Mouse (Mus musculus): ENCODE data around the gene Mypn. TPM values are rescaled to one million over a fixed set of nuclear protein-coding genes. Genes with fewer than 3 reads are reported as not detected.

The Mypn gene
- total RNA-seq, 2 experiments from 2014 or later, result not detected

DNA sequence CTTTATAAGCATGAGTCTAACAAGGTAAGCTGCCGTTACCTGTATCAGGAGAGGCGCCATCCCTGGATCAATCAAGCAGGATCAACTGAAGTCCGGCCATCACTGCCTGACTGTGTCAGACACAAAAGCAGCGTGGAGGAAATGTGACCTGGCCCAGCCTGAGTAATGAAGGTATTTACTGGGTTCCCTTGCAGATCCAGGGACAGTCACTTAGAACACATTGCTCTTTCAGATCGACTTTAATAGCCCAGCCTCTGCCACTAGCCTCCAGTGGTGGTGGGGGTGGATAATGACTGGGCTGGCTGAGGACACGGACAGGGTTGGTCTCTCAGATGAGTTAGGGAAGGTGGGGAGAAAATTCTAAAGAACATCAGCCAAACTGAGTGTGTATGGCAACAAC lies 5.1 kb upstream of the Mypn start:
- no peak for ATAC-seq (replicated peaks; ENCODE audit: low FRiP score, low TSS enrichment, poor library complexity, severe bottlenecking)

DNA sequence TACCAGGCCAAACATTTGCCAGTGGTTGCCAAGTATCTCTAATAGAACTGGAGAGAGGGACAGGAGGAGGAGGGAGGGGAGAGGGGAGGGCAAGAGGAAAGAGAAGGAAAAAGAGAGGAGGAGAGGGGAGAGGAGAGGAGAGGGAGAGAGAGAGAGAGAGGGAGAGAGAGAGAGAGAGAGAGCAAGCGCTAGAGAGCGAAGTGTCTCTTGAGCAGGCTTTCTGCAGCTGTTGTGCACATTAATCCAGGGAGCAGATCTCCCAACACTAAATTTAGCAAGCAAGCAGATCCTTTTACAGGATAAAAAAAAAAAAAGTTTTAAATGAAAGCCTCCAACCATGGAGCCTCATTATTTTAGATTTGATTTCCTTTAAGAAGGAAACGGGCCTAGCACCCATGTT lies 750 bp downstream of the Mypn start:
- no peak for ATAC-seq (replicated peaks; ENCODE audit: low FRiP score, low TSS enrichment, poor library complexity, severe bottlenecking)

- ATAC-seq (replicated peaks; ENCODE audit: low FRiP score, low TSS enrichment, poor library complexity, severe bottlenecking), result no peak
Observed at GRCm38 (mm10) chr10:63201534-63201933, 2.2 kb downstream of the Mypn start.

DNA sequence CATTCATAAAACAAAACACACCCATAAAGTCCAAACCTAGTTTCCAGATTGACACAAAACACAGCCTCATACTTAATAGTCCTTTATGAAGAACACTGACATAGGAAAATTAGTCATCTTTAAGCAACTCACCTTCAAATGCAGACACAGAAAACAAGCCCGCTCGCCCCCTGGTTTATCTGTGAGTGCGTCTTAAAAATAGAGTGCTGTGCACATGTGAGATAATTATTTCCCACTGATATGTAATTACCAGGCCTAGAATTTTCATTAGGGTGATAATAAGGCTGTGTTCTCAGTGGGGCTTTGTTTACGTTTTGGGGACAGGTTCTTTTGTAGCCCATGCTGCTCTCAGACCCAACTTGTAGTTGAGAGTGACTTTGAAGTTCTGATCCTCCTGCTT lies 4.7 kb downstream of the Mypn start:
- peak; percentile 81 for ATAC-seq (replicated peaks; ENCODE audit: low FRiP score, low TSS enrichment, poor library complexity, severe bottlenecking)

DNA sequence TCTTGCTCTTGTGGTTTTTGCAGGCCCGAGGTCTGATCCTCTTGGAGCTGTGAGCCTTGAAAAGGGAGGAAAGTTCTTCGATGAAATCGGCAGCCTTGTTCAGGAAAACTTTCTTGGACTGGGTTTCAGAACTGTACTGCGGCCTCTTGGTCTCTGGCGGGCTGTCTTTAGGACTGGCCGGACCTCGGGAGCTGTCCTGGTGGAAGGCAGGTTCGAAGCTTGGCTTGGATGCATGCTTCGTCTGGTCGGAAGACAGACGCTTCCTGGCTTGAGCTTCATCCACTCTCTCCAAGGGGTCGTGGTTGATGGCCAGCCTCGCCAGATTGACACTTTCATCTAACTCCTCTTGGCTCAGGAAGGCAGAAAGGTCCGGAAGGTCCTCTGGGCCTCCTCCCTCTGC lies 11.0 kb downstream of the Mypn start:
- ATAC-seq (replicated peaks; ENCODE audit: low FRiP score, low TSS enrichment, poor library complexity, severe bottlenecking), result no peak

GRCm38 (mm10) chr10:63192276-63192675 lies 11.5 kb downstream of the Mypn start:
- ATAC-seq (replicated peaks; ENCODE audit: low FRiP score, low TSS enrichment, poor library complexity, severe bottlenecking), result no peak

GRCm38 (mm10) chr10:63184451-63184850 lies 19.3 kb downstream of the Mypn start:
- ATAC-seq (replicated peaks; ENCODE audit: low FRiP score, low TSS enrichment, poor library complexity, severe bottlenecking), result no peak

DNA sequence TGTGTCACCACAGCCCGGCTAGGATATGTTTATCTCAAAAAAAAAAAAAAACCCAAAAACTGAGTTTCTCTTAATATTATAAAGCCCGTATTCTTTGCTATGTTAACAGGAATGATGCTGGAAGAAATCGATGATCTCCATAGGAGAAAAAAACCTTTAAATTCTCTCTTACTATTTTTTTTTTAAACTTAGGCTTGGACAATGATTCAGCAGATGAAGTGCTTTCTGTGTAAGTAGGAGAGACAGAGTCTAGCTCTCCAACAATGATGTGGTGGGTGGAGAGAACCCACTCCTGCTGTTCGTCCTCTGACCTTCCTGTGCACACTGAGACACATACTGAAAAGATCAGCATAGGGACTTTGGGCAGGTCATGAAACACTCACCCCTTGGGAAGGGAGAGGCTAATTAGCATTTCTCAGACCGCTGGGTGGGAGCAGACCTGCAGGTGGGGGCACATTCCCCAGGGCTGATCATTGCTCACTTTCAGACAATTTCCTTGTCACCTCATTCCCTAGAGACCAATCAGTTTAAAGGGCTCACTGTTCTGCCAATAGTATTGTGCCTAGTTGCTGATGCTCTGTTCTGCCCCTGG lies 21.5 kb downstream of the Mypn start:
- no peak for ATAC-seq (replicated peaks; ENCODE audit: low FRiP score, low TSS enrichment, poor library complexity, severe bottlenecking)

DNA sequence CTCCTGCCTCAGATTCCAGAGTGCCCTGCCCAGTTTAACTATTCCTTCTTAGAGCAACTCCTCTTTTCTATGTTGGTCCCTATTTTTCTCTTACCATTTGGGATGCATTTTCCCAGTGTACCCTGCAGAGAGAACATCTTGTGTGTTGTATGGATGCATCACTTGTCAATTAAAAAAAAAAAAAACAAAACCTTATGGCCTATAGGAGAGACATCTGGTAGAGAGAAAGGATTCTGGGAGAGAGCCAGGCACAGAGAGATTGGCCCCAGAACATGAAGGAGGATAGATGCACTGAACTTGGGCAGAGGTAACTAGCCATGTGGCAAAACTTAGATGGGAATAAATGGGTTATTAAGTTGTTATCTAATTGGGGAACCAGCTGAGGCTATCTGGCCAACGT lies 22.6 kb downstream of the Mypn start:
- ATAC-seq (replicated peaks; ENCODE audit: low FRiP score, low TSS enrichment, poor library complexity, severe bottlenecking), result no peak

GRCm38 (mm10) chr10:63179524-63179923 lies 24.2 kb downstream of the Mypn start:
- no peak for ATAC-seq (replicated peaks; ENCODE audit: low FRiP score, low TSS enrichment, poor library complexity, severe bottlenecking)

DNA sequence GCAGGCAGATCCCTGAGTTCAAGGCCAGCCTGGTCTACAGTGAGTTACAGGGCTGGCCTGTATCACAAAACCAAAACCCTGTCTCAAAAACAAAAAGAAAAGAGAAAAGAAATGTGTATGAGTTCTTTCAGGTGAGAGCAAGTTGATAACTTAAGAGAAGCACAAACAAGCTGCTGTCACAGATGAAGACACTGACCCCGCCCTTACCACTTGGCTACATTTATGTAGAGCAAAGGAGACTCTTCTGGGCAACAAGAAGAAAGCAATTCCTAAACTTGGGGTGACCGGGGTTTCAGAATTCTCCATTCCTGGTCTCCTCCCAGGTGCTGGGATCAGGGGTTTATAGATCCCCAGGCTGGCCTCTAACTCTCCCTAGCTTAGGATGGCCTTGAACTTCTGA lies 25.4 kb downstream of the Mypn start:
- ATAC-seq (replicated peaks; ENCODE audit: low FRiP score, low TSS enrichment, poor library complexity, severe bottlenecking), result no peak

GRCm38 (mm10) chr10:63177286-63178140 lies 26.2 kb downstream of the Mypn start:
- ATAC-seq (replicated peaks; ENCODE audit: low FRiP score, low TSS enrichment, poor library complexity, severe bottlenecking), result 0 out of 2 replicates have a peak, but pooled peaks have one; percentile 54

DNA sequence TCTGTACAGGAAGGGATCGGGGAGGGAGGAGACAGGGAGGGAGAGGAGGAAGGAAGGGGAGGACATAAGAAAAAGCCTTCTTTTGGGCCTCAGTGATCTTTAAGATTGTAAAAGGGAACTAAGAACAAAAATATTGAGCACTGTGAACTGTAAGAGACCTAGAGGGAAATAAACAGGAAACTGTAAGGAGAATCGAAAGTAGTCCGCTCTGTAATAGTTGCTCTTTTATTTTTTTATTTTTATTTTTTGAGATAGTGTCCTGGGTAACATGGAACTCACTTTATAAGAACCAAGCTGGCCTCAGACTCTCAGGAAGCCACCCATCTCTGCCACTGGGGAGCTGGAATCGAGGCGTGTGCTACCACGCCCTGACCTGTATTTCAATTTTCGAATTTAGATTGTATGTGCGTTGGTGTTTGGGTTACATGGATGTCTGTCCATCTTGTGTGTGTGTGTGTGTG lies 27.3 kb downstream of the Mypn start:
- ATAC-seq (replicated peaks; ENCODE audit: low FRiP score, low TSS enrichment, poor library complexity, severe bottlenecking), result peak; percentile 74

GRCm38 (mm10) chr10:63172089-63172488 lies 31.7 kb downstream of the Mypn start:
- no peak for ATAC-seq (replicated peaks; ENCODE audit: low FRiP score, low TSS enrichment, poor library complexity, severe bottlenecking)

- no peak for ATAC-seq (replicated peaks; ENCODE audit: low FRiP score, low TSS enrichment, poor library complexity, severe bottlenecking)
Observed at GRCm38 (mm10) chr10:63169503-63169902, 34.2 kb downstream of the Mypn start.

- ATAC-seq (replicated peaks; ENCODE audit: low FRiP score, low TSS enrichment, poor library complexity, severe bottlenecking), result no peak
Observed at GRCm38 (mm10) chr10:63168124-63168523, 35.6 kb downstream of the Mypn start.

- ATAC-seq (replicated peaks; ENCODE audit: low FRiP score, low TSS enrichment, poor library complexity, severe bottlenecking), result no peak
Observed at GRCm38 (mm10) chr10:63167241-63167995, 36.3 kb downstream of the Mypn start.

- ATAC-seq (replicated peaks; ENCODE audit: low FRiP score, low TSS enrichment, poor library complexity, severe bottlenecking), result peak; percentile 42
Observed at GRCm38 (mm10) chr10:63165752-63166412, 37.9 kb downstream of the Mypn start.

DNA sequence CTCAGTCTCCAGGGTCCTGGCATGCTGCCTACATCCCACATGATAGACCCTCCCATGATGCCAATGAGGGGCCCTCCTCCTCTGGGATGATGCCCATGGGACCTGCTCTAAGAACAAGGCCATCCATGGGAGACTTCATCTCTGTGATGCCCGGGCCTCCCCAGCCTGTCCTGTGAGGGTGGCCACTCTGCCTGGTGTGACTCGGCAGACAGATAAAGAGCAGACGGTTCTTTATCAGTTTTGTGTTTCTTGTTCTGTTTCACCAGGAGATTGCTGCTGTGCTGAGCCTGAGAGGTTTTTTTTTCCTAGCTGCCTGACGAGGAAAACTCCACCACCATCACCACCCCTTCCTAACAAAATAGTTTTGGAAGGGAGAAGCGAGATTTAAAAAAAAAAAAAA lies 42.5 kb downstream of the Mypn start:
- peak; percentile 76 for ATAC-seq (replicated peaks; ENCODE audit: low FRiP score, low TSS enrichment, poor library complexity, severe bottlenecking)

- ATAC-seq (replicated peaks; ENCODE audit: low FRiP score, low TSS enrichment, poor library complexity, severe bottlenecking), result no peak
Observed at GRCm38 (mm10) chr10:63160671-63161070, 43.1 kb downstream of the Mypn start.

Data from megakaryocyte-erythroid progenitor cell, adult 5-6 weeks (primary cell).